Mouse (Mus musculus) embryonic facial prominence, embryonic 15.5 days (tissue): ENCODE data around the gene Txnrd1. TPM values are rescaled to one million over a fixed set of nuclear protein-coding genes. Genes with fewer than 3 reads are reported as not detected.

Experiments used
- ATAC-seq: fragments of 200-750 bp; cut with Nextera tagmentation; 2 replicates; pipeline ENCODE4 v1.8.0; 2017; ENCODE audit warnings: low read depth, moderate TSS enrichment; ENCODE audit not compliant: insufficient number of reproducible peaks, low FRiP score, low TSS enrichment
- H3K27ac ChIP-seq: fragments of 300-500 bp; sonication (generic); replicated peaks from 2 replicates; pipeline ENCODE4 v1.5.1; 2015; ENCODE audit warnings: mild to moderate bottlenecking, inconsistent platforms
- H3K27me3 ChIP-seq: fragments of 300-500 bp; sonication (generic); 2 replicates; pipeline ENCODE4 v1.6.1; 2015; ENCODE audit warnings: inconsistent platforms
- H3K36me3 ChIP-seq: fragments of 300-500 bp; sonication (generic); 2 replicates; pipeline ENCODE4 v1.6.1; 2015; ENCODE audit warnings: mild to moderate bottlenecking, inconsistent platforms
- H3K4me1 ChIP-seq: fragments of 300-500 bp; sonication (generic); 2 replicates; pipeline ENCODE4 v1.6.1; 2015; ENCODE audit warnings: inconsistent platforms
- H3K4me2 ChIP-seq: fragments of 300-500 bp; sonication (generic); replicated peaks from 2 replicates; pipeline ENCODE4 v1.6.1; 2015; ENCODE audit warnings: mild to moderate bottlenecking, inconsistent platforms
- H3K4me3 ChIP-seq: fragments of 300-500 bp; sonication (generic); replicated peaks from 2 replicates; pipeline ENCODE4 v1.5.1; 2015; ENCODE audit warnings: mild to moderate bottlenecking, inconsistent platforms
- H3K9ac ChIP-seq: fragments of 300-500 bp; sonication (generic); 2 replicates; pipeline ENCODE4 v1.6.1; 2015; ENCODE audit warnings: inconsistent platforms
- H3K9me3 ChIP-seq: fragments of 300-500 bp; sonication (generic); replicated peaks from 2 replicates; pipeline ENCODE4 v1.6.1; 2016; ENCODE audit warnings: inconsistent platforms
- WGBS: fragments of 180-500 bp; shearing (Covaris S2); methylation state at CpG from one replicate; pipeline ENCODE4 v1.1.7; 2015; 5-methylcytosine and 5-hydroxymethylcytosine counted together
- polyA plus RNA-seq: library from polyadenylated mRNA; unstranded; fragments of >200 nt; fragmentation: Nextera tagmentation; extraction: Ambion mirVana; gene quantifications from 2 replicates; pipeline ENCODE4 v1.2.1, GENCODE M21; 2015

Txnrd1 gene
- polyA plus RNA-seq, 1 experiment from 2014 or later: 78.9 TPM

DNA sequence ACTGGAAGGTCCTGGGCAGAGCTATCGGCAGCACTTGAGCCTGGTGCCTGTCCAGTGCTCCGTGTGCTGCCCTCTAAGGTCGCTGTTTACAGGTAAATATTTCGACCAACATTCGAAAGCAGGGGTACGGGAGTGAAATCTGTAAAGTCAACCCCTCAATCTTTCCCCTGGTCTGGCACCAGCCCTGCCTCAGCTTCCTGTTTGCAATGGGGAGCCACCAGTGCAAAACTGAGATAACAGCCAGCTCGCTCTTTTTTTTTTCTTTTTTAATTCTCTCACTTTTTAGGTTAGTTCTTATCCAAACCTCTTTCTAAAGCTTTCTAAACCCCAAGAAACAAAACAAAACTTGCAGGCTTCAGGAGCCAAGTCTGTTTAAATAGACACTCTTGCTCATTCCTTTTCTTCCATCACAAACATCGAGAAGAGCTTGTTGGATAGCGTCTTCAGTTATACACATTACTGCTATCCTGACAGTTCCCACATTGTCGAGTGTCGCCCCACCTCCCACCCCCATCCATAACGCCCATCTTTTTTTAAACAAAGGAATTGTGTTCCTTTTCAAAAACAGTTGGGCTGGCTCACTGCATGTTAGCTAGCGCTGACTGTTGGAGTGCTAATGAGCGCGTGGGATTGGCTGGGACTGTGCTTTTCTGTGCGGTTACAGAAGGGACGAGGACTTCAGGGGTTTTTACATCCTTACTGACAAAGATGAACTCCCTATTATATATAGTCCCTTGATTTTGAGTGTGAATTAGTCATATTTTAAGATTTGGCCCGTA, 60.3 kb downstream of the Txnrd1 start:
- no peaks in the 10 kb centered on the region for H3K9me3 ChIP-seq
- no peak overlapping the region for H3K9ac ChIP-seq
- H3K36me3 ChIP-seq: peaks cover 60% of the 10 kb centered on the region
- no peak for ATAC-seq
- no peak overlapping the region for H3K4me3 ChIP-seq
- H3K27ac ChIP-seq: no peak overlapping the region
- H3K27me3 ChIP-seq: no peaks in the 10 kb centered on the region
- peaks cover 11% of the 10 kb centered on the region for H3K4me1 ChIP-seq
- no peak overlapping the region for H3K4me2 ChIP-seq
- 87% methylated on average over 18 of the region's 18 CpGs for WGBS

DNA sequence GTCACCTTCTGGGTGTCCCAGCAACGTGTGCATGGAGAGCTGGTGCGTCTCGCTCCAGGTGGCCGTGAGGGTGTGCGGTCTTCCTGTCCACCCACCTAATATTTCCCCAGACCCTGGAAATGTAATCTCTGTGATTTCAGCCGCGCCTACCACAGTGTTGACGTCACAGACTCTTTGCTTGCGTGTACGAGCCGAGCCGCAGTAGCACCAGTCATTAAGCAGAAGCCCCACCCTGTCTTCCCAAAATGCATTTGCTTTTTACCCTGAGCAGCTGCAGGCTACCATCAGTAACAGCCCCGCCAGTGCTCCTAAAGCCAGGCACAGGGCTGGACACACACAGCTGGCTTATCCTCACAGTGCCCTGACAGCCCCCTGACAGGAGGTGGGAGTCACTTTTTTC, 64.2 kb downstream of the Txnrd1 start:
- WGBS: 84% methylated on average over 13 of the region's 13 CpGs

DNA sequence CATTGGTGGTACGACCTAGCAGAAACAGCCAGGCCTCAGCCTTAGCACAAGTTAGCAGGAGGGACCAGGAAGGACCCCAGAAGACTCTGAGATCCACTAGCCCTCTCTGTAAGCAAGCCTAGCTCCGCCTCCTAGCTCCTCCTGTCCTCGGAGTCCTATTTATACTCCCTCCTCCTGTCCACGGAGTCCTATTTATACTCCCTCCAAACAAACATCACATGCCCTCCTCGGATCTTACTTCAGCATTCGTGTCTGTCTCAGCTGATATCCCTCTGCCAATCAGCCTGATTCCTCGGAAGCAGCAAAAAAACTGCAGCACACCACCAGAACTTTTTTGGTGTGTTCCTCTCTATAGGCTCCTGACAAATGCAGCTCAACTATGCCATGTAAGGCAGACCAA, 65.1 kb downstream of the Txnrd1 start:
- Histone ChIP-seq H3K27me3 (no peaks in the 10 kb centered on the region), H3K36me3 (peaks cover 36% of the 10 kb centered on the region), H3K4me3 (no peak overlapping the region), H3K4me1 (peaks cover 8% of the 10 kb centered on the region; the same call in 1 of the 2 replicates), H3K4me2 (no peak overlapping the region), H3K9me3 (no peaks in the 10 kb centered on the region), H3K9ac (no peak overlapping the region), H3K27ac (no peak overlapping the region)
- 55% methylated on average over 7 of the region's 7 CpGs for WGBS
- ATAC-seq: no peak

More for the DNA sequence above, 64.2 kb downstream of the Txnrd1 start:
- H3K9me3 ChIP-seq: no peaks in the 10 kb centered on the region
- no peak overlapping the region for H3K4me3 ChIP-seq
- no peak overlapping the region for H3K9ac ChIP-seq
- ATAC-seq: no peak
- peaks cover 8% of the 10 kb centered on the region; the same call in 1 of the 2 replicates for H3K4me1 ChIP-seq
- no peaks in the 10 kb centered on the region for H3K27me3 ChIP-seq
- peaks cover 39% of the 10 kb centered on the region for H3K36me3 ChIP-seq
- no peak overlapping the region for H3K27ac ChIP-seq
- no peak overlapping the region for H3K4me2 ChIP-seq

DNA sequence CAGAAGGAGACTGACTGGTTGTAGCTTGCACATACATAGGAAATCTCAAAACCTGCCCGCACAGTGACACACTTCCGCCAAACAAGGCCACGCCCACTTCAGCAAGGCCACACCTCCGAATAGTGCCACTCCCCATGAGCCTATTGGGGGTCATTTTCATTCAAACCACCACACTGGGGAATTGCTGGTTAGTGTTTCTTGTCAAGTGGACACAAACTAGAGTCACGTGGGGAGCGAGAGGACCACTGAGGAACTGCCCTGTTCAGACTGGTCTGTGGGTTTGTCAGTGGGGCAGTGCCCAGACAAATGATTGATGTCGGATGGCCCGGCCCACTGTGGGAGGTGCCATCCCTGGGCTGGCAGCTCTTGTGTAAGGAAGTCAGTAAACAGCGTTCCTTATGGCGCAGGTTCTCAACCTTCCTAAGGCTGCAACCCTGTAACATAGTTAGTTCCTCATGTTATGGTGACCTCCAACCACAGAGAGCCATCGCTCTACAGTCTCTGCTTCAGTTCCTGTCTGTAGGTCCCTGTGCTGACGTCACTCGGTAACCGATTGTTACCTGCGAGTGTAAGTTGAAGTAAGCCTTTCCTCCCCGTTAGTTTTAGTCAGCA, 66.2 kb downstream of the Txnrd1 start:
- Histone ChIP-seq H3K27ac (no peak overlapping the region), H3K9ac (no peak overlapping the region), H3K4me3 (no peak overlapping the region), H3K4me2 (0 out of 2 replicates have a peak overlapping the region, but pooled peaks have one; percentile 15), H3K36me3 (peaks cover 32% of the 10 kb centered on the region), H3K27me3 (no peaks in the 10 kb centered on the region), H3K4me1 (peaks cover 8% of the 10 kb centered on the region; the same call in 1 of the 2 replicates), H3K9me3 (no peaks in the 10 kb centered on the region)
- WGBS: 40% methylated on average over 16 of the region's 16 CpGs
- ATAC-seq: no peak

DNA sequence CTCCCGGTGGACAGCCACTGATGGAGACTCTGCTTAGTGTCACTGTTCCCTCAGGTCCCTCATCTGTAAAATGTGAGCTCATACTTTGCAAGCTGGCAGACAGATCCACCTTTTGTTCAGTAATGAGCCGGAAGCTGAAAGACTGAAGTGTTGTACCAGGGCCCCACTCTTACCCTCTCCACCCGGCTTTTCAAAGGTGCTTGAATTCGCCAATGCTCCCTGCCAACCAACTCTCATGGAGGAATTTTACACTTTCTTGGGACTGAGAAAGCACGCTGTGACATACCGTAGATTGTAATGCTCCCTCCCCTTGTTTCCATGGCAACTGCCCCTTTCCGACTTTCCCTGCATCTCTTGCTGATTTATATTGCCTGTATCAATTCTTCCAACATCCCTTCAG, 66.8 kb downstream of the Txnrd1 start:
- Histone ChIP-seq H3K4me1 (peaks cover 8% of the 10 kb centered on the region; the same call in 1 of the 2 replicates), H3K27ac (no peak overlapping the region), H3K4me2 (no peak overlapping the region), H3K36me3 (peaks cover 26% of the 10 kb centered on the region), H3K4me3 (no peak overlapping the region), H3K9ac (no peak overlapping the region), H3K27me3 (no peaks in the 10 kb centered on the region), H3K9me3 (no peaks in the 10 kb centered on the region)
- ATAC-seq: no peak
- 37% methylated on average over 7 of the region's 7 CpGs for WGBS

DNA sequence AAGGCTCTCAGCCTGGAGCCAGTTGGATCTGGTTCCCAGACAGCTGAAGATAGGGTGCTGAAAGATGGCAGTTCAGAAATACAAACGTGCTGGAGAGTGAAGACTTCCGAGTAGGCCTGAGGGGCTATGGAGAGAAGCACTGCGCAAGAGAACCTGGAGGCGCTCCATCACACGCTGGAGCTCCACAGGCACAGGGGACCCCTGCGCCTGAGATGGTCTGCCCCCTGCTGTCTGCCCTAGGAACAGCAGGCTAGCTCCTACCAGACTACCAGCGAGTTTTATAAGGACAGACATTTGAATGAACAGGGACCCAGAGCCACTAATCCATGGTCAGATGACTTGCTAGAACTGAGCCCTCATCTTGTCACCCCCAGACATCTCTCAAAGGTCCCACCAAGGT, 67.7 kb downstream of the Txnrd1 start:
- H3K27ac ChIP-seq: no peak overlapping the region
- peaks cover 17% of the 10 kb centered on the region; the same call in 1 of the 2 replicates for H3K36me3 ChIP-seq
- H3K4me3 ChIP-seq: no peak overlapping the region
- no peaks in the 10 kb centered on the region for H3K9me3 ChIP-seq
- 2% methylated on average over 7 of the region's 7 CpGs for WGBS
- H3K27me3 ChIP-seq: no peaks in the 10 kb centered on the region
- H3K4me1 ChIP-seq: peaks cover 8% of the 10 kb centered on the region; the same call in 1 of the 2 replicates
- H3K4me2 ChIP-seq: no peak overlapping the region
- peak; percentile 51; the same call in 1 of the 2 replicates for ATAC-seq
- no peak overlapping the region for H3K9ac ChIP-seq

DNA sequence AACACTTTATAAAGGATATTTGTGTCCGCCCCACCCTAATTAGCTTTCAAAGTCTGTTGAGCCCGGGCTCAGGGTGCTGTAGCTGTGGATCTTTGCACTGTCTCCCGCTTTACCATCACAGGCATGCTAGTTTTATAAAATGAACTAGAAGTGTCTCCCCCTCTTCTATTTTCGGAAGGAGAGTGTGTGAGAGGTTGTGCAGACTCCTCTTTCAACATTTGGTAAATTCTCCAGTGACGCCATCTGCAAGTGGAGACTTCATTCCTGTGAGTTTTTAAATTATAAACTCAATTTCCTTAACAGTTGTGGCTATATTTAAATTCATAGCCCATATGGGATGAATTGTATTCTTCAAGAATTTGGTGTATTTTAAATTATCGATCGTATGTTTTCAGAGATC, 74.8 kb downstream of the Txnrd1 start:
- no peaks in the 10 kb centered on the region for H3K9me3 ChIP-seq
- peak overlapping the region; percentile 32; the same call in 1 of the 2 replicates for H3K4me2 ChIP-seq
- no peaks in the 10 kb centered on the region for H3K36me3 ChIP-seq
- no peak for ATAC-seq
- no peak overlapping the region for H3K4me3 ChIP-seq
- no peaks in the 10 kb centered on the region for H3K27me3 ChIP-seq
- peaks cover 4% of the 10 kb centered on the region; the same call in 1 of the 2 replicates for H3K4me1 ChIP-seq
- H3K27ac ChIP-seq: no peak overlapping the region
- whole genome bisulfite sequencing: 57% methylated on average over 7 of the region's 7 CpGs
- H3K9ac ChIP-seq: no peak overlapping the region

DNA sequence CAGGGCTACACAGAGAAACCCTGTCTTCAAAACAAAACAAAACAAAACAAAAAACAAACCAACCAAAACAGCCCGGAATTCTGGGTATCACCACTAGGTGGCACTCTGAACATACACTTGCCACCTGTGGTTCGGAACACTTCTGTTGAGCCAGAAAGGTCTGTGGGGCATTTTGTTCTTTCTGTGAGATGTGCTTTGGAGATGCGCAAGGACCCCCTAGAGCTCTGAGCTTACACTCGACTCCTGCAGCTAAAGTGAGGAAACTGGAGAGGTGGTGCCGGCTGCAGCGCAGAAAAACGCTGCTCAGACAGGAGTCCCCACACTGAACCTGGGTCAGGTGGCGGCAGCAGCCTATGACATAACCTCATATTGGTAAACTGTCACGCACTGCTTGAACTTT, 75.6 kb downstream of the Txnrd1 start:
- ATAC-seq: no peak
- Histone ChIP-seq H3K9me3 (no peaks in the 10 kb centered on the region), H3K4me1 (peaks cover 4% of the 10 kb centered on the region; the same call in 1 of the 2 replicates), H3K4me3 (0 out of 2 replicates have a peak overlapping the region, but pooled peaks have one; percentile 6), H3K9ac (no peak overlapping the region), H3K27ac (no peak overlapping the region), H3K36me3 (no peaks in the 10 kb centered on the region), H3K27me3 (no peaks in the 10 kb centered on the region), H3K4me2 (peak overlapping the region; percentile 32; the same call in 1 of the 2 replicates)
- 12% methylated on average over 9 of the region's 9 CpGs for WGBS

DNA sequence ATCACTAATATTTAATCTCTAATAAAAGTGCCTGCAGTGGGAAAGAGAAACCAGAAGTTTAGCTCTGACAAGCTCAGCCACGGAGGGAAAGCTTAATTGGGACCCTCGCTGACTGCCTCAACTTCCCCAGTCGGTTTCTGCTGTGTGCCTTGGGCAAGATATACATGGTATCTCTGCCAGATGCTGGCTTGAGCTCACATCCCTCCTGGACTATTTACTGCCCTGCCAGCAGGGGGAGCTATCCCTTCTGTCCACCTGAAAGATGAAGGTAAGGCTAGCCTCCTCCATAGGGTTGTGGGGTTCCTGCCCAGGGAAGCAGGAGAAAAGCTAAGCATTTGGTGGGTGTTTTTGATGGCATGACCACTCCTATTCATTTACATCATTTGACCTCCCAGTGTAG, 76.4 kb downstream of the Txnrd1 start:
- Histone ChIP-seq H3K27ac (no peak overlapping the region), H3K4me1 (peaks cover 4% of the 10 kb centered on the region; the same call in 1 of the 2 replicates), H3K9me3 (no peaks in the 10 kb centered on the region), H3K4me2 (no peak overlapping the region), H3K4me3 (no peak overlapping the region), H3K36me3 (no peaks in the 10 kb centered on the region), H3K9ac (no peak overlapping the region), H3K27me3 (no peaks in the 10 kb centered on the region)
- no peak for ATAC-seq
- 63% methylated on average over 3 of the region's 3 CpGs for WGBS

DNA sequence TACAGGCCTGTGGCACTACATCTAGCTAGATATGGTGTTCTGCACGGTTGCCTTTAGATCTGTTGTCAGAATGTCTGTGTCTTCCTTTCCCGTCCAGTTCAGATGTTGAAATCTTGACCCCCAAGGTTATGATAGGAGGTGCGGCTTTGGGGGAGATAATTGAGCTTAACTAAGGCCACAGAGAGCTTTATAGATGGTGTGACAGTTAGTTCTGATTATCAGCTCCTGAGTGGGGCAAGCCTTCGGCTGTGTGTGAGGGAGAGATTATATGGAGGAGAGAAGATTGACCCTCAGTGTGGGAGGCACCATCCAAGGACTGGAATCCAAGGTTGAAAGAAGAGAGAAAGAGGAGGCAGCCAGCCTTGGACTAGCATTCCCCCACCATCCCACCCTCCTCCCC, 79.5 kb downstream of the Txnrd1 start:
- 83% methylated on average over 4 of the region's 4 CpGs for WGBS

DNA sequence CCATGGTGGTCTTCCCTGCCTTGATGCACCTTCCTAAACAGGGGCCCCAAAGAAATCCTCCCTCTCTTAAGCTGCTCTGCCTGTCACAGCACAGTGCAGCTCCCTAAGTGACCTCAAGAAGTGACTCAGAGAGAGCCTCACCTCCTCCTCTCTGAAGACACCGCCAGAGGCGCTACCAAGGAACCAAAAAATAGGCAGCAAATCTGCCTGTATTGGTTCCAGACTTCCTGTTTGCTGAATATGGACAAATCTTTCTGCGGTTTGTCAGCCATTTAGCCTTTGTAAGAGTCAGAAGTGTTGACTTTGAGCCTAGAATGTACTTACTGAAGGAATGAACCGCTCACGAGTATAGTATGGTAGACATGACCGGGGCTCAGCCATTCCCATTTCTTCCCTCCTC, 80.0 kb downstream of the Txnrd1 start:
- WGBS: 70% methylated on average over 6 of the region's 6 CpGs
- no peak overlapping the region for H3K4me3 ChIP-seq
- ATAC-seq: no peak

More for the DNA sequence above, 79.5 kb downstream of the Txnrd1 start:
- Histone ChIP-seq H3K27me3 (no peaks in the 10 kb centered on the region), H3K36me3 (no peaks in the 10 kb centered on the region), H3K9ac (no peak overlapping the region), H3K4me2 (no peak overlapping the region), H3K9me3 (no peaks in the 10 kb centered on the region), H3K27ac (no peak overlapping the region), H3K4me1 (peaks cover 4% of the 10 kb centered on the region; the same call in 1 of the 2 replicates), H3K4me3 (no peak overlapping the region)
- no peak for ATAC-seq

More for the DNA sequence above, 80.0 kb downstream of the Txnrd1 start:
- H3K27ac ChIP-seq: no peak overlapping the region
- H3K4me1 ChIP-seq: peaks cover 4% of the 10 kb centered on the region; the same call in 1 of the 2 replicates
- no peak overlapping the region for H3K4me2 ChIP-seq
- H3K36me3 ChIP-seq: no peaks in the 10 kb centered on the region
- H3K9ac ChIP-seq: no peak overlapping the region
- H3K27me3 ChIP-seq: no peaks in the 10 kb centered on the region
- no peaks in the 10 kb centered on the region for H3K9me3 ChIP-seq
